Mouse (Mus musculus): ENCODE data around the gene Tmem9.

Gene Tmem9

GRCm38 (mm10) chr1:136013513-136013912 lies 5.6 kb downstream of the Tmem9 start:
- TF ChIP-seq GATA4 (IDR thresholded peaks at IDR 0.05; ENCODE audit: insufficient replicate concordance, low read length) = no peak

GRCm38 (mm10) chr1:136014796-136015502 lies 7.0 kb downstream of the Tmem9 start:
- TF ChIP-seq GATA4 (IDR thresholded peaks at IDR 0.05; ENCODE audit: insufficient replicate concordance, low read length) = no peak

- TF ChIP-seq GATA4 (IDR thresholded peaks at IDR 0.05; ENCODE audit: insufficient replicate concordance, low read length) = no peak
Observed at GRCm38 (mm10) chr1:136017307-136017706, 9.4 kb downstream of the Tmem9 start.

- no peak for TF ChIP-seq GATA4 (IDR thresholded peaks at IDR 0.05; ENCODE audit: insufficient replicate concordance, low read length)
Observed at GRCm38 (mm10) chr1:136017907-136018313, 10.0 kb downstream of the Tmem9 start.

DNA sequence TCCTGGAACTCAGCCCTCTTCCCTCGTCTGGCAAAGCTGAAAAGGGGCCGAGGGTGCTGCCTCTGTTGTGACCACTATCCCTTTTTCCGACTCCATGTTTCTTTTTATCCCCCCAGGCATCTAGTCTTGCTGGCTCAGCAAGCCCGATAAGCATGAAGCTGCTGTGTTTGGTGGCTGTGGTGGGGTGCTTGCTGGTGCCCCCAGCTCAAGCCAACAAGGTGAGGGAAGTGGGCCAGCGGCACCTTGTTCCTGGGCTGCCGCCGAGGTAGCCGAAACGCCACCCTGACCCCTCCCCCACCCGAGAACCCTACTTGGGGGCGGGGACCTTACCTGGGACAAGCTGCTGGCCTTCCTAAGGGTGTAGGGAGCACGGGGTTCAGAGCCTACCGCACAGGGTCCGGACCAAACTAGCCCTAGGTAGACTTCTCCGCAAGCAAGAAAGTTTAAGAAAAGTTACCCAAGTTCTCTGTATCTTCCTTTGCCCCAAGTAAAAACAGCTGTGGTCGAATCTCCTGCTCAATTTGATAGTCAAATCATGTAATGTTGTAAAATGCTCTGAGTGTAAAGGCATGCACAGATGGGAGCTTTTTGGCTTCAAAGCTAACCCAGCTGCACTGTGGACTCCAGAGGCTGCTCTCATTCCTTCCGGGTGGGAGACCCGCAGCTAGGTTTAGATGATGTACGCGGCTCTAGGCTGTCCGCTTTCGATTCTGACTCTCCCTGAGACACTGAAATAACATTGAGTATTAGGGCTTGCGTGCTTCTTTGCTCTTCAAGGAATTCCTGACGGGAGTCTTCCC lies 10.6 kb downstream of the Tmem9 start:
- no peak for TF ChIP-seq GATA4 (IDR thresholded peaks at IDR 0.05; ENCODE audit: insufficient replicate concordance, low read length)

- no peak for TF ChIP-seq GATA4 (IDR thresholded peaks at IDR 0.05; ENCODE audit: insufficient replicate concordance, low read length)
Observed at GRCm38 (mm10) chr1:136030201-136030600, 22.3 kb downstream of the Tmem9 start.

GRCm38 (mm10) chr1:136031697-136032096 lies 23.7 kb downstream of the Tmem9 start:
- TF ChIP-seq GATA4 (IDR thresholded peaks at IDR 0.05; ENCODE audit: insufficient replicate concordance, low read length) = no peak

GRCm38 (mm10) chr1:136032961-136033360 lies 25.0 kb downstream of the Tmem9 start:
- no peak for TF ChIP-seq GATA4 (IDR thresholded peaks at IDR 0.05; ENCODE audit: insufficient replicate concordance, low read length)

GRCm38 (mm10) chr1:136038746-136039538 lies 31.0 kb downstream of the Tmem9 start:
- no peak for TF ChIP-seq GATA4 (IDR thresholded peaks at IDR 0.05; ENCODE audit: insufficient replicate concordance, low read length)

GRCm38 (mm10) chr1:136040452-136040851 lies 32.5 kb downstream of the Tmem9 start:
- TF ChIP-seq GATA4 (IDR thresholded peaks at IDR 0.05; ENCODE audit: insufficient replicate concordance, low read length) = no peak

DNA sequence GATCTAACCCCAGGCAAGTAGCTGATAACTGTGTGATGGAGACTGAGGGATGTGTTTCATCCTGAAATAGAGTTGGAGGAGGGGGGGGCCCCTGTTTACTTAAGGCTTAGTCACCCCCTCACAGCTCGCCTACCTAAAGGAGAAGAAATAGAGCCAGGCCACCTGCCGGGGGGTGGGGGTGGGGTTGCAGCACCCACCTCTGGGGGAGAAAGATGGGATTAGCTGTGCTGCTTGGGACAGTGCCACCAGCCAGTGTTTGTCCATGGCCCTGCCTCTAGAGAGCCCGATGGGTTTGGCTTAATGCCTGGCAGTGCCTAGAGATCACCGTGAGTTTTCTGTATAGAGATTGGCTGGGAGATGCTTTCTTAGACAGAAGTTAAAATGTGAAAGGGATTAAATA lies 32.9 kb downstream of the Tmem9 start:
- TF ChIP-seq GATA4 (IDR thresholded peaks at IDR 0.05; ENCODE audit: insufficient replicate concordance, low read length) = no peak

GRCm38 (mm10) chr1:136045774-136046173 lies 37.8 kb downstream of the Tmem9 start:
- TF ChIP-seq GATA4 (IDR thresholded peaks at IDR 0.05; ENCODE audit: insufficient replicate concordance, low read length) = no peak

GRCm38 (mm10) chr1:136047432-136047831 lies 39.5 kb downstream of the Tmem9 start:
- TF ChIP-seq GATA4 (IDR thresholded peaks at IDR 0.05; ENCODE audit: insufficient replicate concordance, low read length) = no peak

GRCm38 (mm10) chr1:136047894-136048293 lies 39.9 kb downstream of the Tmem9 start:
- TF ChIP-seq GATA4 (IDR thresholded peaks at IDR 0.05; ENCODE audit: insufficient replicate concordance, low read length) = no peak

DNA sequence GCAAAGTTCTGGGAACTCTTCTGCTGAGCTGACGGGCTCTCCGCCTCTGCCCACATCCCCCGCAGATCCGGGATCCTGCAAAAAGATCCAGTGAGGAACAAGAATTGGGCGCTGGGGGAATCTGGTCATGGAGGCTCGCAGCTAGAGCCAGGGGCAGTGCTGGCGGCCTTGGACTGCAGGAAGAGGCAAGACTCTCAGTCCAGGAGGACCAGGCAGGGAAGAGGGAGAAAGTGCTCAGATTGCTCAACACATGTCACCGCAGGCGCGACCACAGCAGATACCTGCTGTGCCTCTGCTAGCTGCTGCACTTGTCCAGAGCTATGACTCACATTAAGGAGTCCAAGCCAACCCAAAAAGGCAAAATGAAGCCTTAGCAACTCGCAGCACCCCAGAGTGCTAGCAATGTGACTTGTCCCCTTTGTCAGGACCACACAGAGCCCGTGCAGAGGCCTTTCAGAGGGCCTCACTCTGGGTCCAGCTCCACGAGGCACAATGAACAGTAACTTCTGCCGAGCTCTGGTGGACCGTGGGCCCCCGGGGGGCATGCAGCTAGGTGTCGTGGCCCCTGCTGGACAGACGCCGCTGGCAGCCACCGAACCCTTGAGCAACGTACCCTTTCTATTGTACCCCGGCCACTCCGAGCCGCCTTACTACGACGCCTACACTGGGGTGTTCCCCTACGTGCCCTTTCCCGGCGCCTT lies 42.5 kb downstream of the Tmem9 start, which contains the start of gene Ascl5:
Gene Ascl5 (plus strand): TSS at position 493 of the 701 bp plus-strand sequence.
- TF ChIP-seq GATA4 (IDR thresholded peaks at IDR 0.05; ENCODE audit: insufficient replicate concordance, low read length) = no peak
